Mouse (Mus musculus) megakaryocyte progenitor cell, adult 5-6 weeks (primary cell): Measurements from ENCODE around the gene Nat8. TPM values are rescaled to one million over a fixed set of nuclear protein-coding genes. Genes with fewer than 3 reads are reported as not detected.
"Not testable (repeated sequence)": the region's sequence is repeated elsewhere in the genome, so short reads cannot be mapped to it uniquely, and the experiment has no call there.

Experiments used
- ATAC-seq: replicated peaks from 2 replicates; pipeline ENCODE4 v1.8.0; 2016; ENCODE audit warnings: mild to moderate bottlenecking, moderate TSS enrichment, inconsistent platforms; ENCODE audit not compliant: poor library complexity
- total RNA-seq, 2 experiments: library from RNA; stranded (forward) in 1 of 2; stranded (reverse) in 1 of 2; fragments of 157-497, 149-512 nt in 1 of 2; fragments of 200-1000 nt in 1 of 2; gene quantifications; 2 replicates each; pipeline versions ENCODE4 v1.2.3 to v1.2.4; 2015 to 2017

Nat8 gene
- total RNA-seq (2015) = not detected in 2 replicates
- not detected in 2 replicates for total RNA-seq (2017)

DNA sequence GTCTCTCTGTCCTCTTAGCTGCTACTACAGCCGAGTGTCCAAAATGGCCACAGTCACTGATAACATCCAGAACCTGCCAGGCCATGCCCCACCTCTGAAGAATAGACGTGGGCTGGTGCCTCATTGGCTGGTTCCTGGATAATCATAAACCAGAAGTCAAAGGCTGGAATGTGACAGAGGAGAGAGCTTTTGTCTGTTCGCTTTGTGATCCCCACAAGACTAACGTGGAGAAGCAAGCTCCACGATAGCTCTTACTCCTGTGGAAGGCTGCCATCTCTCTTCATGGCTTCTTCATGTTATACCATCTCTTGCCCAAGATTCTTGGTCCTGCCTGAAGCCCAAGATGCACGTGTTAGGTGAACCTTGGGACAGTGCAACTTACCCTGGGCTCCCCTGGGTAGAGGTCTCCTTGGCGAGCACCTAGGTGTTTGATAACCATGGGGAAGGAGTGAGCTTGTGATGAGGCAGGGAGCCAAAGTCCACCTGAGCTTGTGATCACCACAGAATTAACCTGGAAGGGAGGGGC lies at the start of gene Nat8:
Gene Nat8, minus strand, starts transcription at position 287 of the 526 bp plus-strand sequence.
- no peak for ATAC-seq

DNA sequence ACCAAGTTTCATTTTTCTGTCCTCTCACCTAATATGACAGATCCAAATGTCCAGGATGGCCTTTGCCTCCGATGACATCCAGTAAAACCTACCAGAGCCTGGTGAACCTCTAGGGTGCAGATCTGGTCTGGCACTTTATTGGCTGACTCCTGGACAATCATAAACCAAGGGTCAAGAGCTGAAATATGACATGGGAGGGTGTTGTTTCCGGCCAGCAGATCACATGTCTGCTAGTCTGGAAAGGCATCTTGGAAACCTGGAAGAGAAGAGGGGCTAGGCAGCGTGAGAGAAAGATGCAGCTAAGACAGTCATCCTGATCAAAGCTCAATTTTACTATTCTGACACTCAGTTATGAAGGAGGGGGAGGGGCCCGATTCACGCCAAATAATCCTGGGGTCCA lies 37.1 kb upstream of the Nat8 start, which contains the start of gene Nat8f2:
Gene Nat8f2, minus strand, starts transcription at position 153 of the 400 bp plus-strand sequence.
- not testable (repeated sequence) for ATAC-seq

GRCm38 (mm10) chr6:85867726-85868690 lies 36.1 kb upstream of the Nat8 start:
- no peak for ATAC-seq

GRCm38 (mm10) chr6:85866995-85867394 lies 35.1 kb upstream of the Nat8 start:
- not testable (repeated sequence) for ATAC-seq

DNA sequence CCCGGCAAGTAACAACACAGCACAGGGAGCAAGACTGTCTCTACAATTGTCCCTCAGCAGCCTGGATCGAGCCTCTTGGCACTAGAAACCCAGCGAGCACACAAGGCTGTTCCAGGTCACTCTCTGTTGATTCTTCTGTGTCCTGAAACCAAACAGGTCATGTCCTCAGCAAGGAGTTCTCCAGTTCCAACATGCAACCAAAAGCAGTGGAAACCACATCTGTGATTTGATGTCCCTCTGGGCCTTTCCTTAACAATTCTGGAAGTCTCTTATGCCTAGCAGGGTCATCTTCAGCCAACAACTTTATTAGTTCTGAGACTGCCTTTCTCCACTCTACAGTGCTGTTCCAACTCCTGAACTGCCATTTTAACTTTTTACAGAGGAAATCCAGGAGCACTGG lies 34.3 kb upstream of the Nat8 start:
- ATAC-seq = not testable (repeated sequence)

DNA sequence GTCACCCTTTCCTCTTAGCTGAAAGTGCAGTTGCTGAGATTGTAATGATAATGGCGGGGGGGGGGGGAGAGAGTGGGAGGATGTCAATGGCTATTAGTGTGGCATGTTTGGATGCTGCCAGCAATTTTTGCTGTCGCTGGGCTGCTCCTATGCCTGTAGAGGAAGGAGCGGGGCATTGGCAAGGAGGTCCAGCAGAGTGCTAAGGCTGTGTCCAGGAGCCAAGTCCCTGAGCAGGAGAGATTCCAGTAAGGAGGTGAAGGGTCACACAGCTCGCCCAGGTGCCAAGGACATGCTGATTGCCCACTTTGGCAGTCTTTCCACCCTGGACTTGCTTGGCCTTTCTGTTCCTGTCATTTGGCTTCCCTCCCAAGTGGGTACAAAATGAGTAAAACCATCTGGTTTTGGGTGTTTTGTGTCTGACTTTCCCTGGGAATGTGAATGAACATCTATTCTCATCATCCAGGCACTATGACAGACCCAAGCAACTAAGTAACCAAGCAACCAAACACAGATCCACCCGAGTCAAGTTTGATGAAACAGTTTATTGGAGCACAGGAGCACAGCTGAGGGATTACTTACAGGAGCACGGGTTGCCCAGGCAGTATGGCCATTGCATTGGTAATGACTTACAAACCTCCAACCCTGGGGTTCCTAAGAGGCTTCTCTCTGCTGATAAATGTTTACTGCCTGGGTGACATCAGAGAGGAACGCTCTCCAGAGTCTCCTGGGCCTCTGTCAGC lies 33.2 kb upstream of the Nat8 start:
- ATAC-seq = not testable (repeated sequence)

DNA sequence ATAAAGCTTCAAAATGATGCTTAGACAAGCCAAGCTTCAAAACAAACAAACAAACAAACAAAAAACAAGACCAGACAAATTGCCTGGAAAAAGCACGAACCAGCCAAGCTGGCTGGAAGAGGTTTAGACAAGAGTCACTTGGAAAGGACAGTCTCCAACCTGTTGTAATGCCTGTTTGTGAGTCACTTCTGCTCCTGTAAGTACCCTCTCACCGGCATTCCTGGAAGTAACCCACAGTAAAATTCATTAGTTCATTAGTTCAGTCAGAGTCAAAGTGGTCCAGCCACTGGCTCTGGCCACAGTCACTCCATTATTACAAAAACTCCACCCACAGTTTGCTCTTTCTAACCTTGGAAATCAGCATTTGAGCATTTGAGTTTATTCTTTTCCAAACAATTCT lies 32.0 kb upstream of the Nat8 start:
- ATAC-seq = no peak

GRCm38 (mm10) chr6:85863136-85863535 lies 31.3 kb upstream of the Nat8 start:
- no peak for ATAC-seq

DNA sequence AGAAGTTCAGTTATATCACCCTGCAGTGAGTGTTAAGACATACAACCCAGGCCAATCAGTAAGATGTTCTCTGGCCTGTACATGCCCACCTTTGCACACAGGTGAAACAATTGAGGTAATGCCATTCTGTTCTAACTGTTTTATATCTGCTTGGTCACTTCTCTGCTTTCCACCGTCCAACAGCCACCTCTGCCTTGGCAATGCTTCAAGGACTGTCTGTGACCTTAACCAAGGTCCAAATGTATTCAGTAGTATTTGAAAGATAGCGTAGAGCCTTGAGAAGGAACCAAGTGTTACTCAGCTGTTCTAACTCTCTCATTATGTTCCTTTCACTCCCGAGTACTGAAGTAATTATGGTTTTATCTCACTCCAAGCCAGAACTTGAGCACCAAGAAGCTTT lies 30.7 kb upstream of the Nat8 start:
- ATAC-seq = no peak

DNA sequence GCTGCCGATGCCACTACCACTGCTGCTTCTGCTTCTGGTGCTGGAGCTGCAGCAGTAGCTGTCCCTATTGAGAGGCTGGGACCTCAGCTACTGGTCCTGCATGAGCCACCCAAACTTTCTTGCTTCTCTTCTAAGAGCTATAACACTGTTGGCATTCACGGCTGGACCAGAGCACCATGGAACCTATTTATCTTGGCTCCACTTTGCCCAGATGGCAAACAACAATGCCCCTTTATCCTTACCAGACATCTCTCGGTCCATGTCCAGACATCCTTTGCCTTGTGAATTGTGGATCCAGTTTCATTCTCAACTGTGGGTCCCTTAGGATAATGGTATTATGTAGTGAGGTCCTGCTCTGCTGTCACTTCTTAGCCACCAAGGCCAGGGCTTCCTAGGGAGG lies 29.4 kb upstream of the Nat8 start:
- no peak for ATAC-seq

- ATAC-seq = no peak
Observed at GRCm38 (mm10) chr6:85856194-85856678, 24.4 kb upstream of the Nat8 start.

DNA sequence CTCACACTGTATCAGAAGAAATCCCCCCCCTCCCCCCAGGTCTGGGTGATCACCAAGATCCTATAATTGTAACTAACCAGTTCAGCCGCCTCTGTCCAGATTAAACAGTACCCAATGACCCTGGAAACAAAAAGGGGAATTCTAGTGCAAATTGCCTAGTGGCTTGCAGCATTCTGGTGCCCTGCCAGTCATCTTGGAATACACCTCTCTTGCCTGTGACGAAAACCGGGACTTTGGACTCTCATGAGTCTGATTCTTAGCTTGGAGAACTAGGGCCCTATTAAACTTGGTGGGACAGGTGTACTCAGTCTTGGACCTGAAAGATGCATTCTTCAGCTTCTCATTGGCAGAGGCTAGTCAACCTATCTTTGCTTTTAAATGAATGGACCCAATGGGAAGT lies 21.6 kb upstream of the Nat8 start:
- ATAC-seq = no peak

DNA sequence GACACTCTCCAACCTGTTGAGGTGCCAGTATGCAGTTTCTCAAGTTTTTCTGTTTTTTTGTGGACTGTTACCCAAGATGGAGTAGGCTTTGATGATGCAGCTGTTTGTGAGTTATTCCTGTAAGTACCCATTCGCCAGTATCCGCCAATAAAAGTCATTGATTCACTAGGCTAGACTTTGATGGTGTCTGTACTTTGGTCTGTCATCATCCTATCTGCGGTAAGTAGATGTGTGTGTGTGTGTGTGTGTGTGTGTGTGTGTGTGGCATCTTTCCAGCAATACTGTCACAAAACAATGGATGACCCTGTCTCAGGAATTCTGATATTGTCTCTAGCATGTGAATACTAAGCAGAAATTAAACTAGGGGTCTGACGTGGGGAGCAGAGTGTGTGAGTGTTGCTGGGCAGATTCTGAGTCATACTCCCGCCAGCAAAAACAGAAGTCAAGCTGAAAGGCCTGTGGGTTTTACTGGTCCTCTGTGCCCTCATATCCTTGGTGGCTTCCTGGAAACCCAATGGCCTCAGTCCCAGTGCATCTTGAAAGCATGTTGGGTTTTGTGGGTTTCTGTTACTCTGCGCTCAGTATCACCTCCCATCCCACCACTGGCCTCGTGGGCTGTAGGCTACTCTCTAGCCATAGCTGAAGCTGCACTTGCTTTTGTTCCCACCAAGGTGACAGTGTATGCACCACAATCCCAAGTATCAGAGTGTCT lies 19.3 kb upstream of the Nat8 start:
- ATAC-seq = peak; percentile 75

DNA sequence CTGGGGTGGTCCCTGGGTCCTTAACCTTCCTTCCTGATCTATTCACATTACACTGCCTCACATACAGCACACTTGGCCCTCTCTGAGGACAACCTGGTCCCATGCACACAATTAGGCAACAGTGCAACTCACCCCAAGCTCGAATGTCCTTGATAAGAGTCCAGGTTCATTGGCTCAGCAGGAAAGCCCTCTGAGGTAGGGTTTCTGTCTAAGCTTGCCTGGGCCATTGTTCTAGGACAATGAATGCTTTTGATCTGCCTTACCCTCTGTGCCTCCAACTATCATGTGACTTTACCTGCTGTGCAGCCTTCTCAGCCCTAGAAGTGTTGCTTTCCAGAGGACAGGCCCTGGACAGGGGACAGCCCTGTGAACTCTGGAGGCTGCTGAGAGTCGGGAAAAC lies 17.4 kb upstream of the Nat8 start:
- ATAC-seq = no peak

DNA sequence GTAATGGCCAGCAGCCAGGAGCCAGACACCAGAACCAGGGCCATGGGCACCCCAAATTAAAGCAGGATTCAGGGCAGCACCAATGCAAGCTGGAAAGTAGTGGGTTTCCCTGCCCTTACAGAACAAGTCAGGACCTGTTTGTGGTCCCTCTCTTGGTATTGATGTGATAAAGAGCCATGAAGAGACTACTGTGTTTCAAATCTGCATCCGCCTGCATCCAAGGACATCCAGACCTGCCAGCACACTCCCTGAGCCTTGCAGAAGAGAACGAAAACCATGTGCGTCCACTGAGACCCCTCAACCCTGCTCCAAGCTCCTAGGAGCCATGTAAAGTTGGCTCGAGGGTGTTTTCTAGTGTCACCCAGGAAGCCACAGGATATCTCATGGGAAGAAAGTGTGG lies 16.3 kb upstream of the Nat8 start:
- no peak for ATAC-seq

DNA sequence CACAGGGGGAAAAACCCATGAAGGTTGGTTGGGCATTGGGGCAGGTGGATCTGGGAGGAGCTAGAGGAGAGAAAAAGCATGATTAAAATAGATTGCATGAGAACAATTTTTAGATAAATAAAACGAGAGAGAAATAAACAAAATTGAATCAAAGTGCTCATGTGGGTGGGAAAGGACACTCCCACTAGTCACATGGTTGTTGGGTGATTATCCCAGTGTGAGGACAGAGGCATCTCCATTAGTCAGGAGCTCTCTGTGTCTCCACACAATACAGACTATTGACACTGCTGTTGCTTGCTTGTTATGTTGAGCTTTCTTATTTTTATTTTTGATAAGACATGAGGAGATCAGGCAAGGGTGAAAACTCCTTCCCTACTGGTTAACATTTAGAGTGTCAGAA lies 15.0 kb upstream of the Nat8 start:
- no peak for ATAC-seq

DNA sequence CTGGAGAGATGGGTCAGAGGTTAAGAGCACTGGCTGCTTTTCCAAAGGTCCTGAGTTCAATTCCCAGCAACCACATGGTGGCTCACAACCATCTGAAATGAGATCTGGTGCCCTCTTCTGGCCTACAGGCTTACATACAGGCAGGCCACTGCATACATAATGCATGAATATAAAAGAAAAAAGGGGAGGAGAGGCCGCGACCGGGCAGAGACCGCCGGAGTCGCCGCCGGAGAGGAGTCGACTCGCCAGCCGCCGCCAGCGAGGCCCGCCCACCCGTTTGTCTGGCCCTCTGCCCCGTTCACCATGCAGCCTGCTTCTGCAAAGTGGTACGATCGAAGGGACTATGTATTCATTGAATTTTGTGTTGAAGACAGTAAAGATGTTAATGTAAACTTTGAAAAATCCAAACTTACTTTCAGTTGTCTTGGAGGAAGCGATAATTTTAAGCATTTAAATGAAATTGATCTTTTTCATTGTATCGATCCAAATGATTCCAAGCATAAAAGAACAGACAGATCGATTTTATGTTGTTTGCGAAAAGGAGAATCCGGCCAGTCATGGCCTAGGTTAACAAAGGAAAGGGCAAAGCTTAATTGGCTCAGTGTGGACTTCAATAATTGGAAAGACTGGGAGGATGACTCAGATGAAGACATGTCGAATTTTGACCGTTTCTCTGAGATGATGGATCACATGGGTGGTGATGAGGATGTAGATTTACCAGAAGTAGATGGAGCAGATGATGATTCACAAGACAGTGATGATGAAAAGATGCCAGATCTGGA lies 12.0 kb upstream of the Nat8 start:
- ATAC-seq = peak; percentile 34; the same call in 1 of the 2 replicates

DNA sequence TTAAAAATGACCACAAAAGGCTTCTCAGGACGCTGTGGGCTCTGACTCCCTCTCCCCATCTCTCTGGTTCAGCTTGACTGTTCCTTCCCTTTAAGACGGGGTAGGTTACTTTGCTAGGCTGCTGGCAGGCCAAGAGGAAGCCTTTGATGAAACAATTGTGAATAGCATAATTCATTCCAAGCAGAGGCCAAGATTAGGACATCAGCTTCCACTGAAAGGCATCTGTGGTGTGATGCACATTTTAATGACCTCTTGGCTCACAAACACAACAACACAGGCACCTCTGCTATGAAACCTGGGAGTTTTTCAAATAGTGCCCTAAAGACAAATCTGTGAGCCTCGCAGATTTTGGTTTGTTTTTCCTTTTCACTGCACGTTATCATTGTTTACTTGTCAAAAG lies 8.1 kb upstream of the Nat8 start:
- ATAC-seq = no peak

GRCm38 (mm10) chr6:85838674-85839073 lies 6.8 kb upstream of the Nat8 start:
- no peak for ATAC-seq

DNA sequence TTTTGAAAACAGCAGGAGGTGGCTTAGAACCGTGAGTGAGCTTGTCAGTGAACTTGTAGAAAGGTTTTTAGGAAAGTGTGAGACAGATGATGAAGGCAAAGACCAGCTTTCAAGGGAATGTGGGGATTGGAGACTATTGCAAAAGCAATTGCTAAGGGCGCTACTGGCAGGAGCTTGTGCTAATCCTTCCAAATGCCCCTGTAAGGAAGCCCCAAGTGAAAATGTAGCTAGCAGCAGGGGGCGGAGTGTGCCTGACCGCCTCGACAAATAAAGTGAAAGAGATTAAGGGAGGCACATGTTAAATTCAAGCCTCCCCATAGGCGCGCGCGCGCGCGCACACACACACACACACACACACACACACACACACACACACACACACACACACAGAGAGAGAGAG lies 5.4 kb upstream of the Nat8 start:
- ATAC-seq = peak; percentile 60; the same call in 1 of the 2 replicates
